Mouse (Mus musculus): ENCODE measurements around the gene Anxa6.

Anxa6 gene

GRCm38 (mm10) chr11:54998284-54998683, 35.0 kb downstream of the Anxa6 start:
- no peak for DNase-seq (ENCODE audit: low read depth, low spot score)

- DNase-seq (ENCODE audit: low read depth, low spot score), result no peak
Observed at GRCm38 (mm10) chr11:54996176-54996575, 37.1 kb downstream of the Anxa6 start.

DNA sequence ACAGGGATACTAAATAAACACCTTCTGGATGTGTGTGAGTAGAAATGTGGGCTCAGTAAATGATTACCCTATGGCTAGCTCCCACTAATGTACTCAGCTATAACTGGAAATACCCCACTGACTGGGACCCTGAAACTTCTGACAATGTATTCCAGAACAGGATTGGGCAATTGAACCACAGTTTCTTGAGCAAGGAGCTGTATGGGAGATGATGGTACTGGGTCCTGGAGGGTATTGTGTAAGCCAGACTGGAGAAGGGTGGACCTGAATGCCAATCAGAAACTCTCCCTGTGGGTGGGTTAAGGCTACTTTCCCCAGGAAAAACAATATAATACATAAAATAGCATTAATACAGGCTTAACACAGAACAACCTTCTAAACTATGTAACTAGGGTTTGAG, 43.3 kb downstream of the Anxa6 start:
- DNase-seq (ENCODE audit: low read depth, low spot score), result no peak

- DNase-seq (ENCODE audit: low read depth, low spot score), result no peak
Observed at GRCm38 (mm10) chr11:54988754-54989349, 44.4 kb downstream of the Anxa6 start.

DNA sequence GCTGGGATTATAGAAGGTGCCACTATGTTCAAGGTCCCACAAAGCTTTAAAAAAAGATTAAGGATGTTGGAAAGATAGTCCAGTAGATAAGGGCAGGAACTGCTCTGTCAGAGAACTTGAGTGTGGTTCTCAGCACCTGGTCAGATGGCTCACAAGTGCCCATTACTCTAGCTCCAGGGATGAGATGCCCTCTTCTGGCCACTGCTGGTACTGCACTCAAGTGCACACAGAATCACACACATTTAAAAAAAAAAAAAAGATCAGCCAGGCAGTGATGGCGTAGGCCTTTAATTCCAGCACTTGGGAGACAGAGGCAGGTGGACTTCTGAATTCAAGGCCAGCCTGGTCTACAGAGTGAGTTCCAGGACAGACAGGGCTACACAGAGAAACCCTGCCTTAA, 45.3 kb downstream of the Anxa6 start:
- DNase-seq (ENCODE audit: low read depth, low spot score), result peak; percentile 24

DNA sequence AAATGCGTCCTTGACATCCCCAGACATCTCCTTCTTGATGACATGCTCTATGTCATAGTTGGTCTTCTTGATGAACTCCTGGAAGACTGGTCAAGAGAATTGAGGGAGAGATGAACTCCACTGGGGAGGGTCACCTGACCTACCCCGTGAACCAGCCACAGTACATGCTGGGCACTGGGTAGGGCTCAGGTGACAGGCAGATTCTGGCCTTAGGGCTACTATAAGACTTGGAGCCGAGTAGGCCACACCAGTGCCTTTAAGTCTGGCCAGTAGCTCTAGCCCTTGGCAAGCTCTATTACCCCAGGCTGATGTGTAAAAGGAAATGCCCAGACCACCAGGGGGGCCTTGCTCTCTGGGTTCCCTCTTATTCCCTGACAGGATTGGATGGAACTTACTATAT, 48.2 kb downstream of the Anxa6 start:
- DNase-seq (ENCODE audit: low read depth, low spot score), result no peak

GRCm38 (mm10) chr11:54984581-54984980, 48.7 kb downstream of the Anxa6 start:
- no peak for DNase-seq (ENCODE audit: low read depth, low spot score)

DNA sequence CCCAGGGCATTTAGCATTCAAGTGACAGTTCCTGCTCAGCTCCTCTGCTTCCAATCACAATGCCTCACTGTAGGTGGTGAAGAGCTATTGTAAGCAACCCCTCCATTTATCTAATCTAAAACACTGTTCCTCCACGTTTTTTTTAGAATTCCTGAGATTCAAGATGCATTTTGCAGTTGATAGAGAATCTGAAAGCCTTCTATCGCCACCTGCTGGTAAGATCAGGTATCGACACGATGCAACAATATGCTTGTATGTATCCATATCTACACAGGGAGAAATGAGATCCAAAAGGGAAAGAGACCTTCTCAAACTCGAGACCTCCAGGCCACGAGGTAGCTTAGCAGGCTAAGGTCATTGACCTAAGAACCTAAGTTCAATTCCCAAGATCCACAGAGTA, 49.2 kb downstream of the Anxa6 start:
- peak; percentile 49 for DNase-seq (ENCODE audit: low read depth, low spot score)

- DNase-seq (ENCODE audit: low read depth, low spot score), result no peak
Observed at GRCm38 (mm10) chr11:54982520-54982919, 50.7 kb downstream of the Anxa6 start.

GRCm38 (mm10) chr11:54981630-54982029, 51.6 kb downstream of the Anxa6 start:
- DNase-seq (ENCODE audit: low read depth, low spot score), result no peak

DNA sequence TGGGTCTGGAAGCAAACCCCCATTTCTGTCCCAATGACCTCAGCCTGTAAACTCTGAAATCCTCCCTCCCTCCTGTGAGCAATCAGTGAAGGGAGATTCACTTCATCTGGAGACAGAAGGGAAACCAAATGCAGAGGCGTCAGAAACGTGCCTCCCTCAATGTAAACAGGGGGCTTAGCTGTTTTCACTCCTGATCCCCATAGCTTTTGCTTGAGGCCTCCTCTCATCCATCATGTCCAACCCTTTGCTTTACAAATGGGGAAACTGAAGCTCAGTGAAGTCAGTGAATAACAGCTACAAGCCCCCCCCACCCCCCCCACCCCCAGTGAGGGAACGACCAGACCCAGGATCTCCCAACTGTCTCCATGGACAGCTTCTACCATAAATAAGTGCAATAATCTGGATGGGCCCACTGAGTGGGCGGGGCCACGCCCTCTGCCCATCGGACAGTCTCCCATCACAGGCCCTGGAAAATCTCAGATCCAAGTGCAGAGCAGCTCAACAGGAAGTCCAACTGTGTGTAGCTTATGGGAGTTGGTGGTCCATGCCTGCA, 55.8 kb downstream of the Anxa6 start:
- no peak for DNase-seq (ENCODE audit: low read depth, low spot score)

DNA sequence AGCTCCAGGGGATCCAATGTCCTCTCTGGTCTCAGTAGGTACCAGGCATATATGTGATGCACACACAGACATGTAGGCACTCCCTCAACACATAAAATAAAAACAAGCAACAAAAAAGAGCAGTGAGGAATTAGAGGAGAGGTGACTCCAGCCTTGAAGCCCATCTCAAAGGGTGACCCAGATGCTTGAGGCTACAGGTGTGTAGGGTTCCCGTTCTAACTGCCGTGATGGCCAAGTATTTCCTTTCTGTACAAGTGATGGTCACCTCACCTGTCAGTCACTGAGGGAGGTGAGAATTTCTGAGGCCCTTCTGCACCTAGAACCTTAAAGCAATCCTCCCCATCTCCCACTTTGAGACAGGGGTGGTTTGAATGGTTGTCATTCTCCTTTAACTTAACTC, 56.9 kb downstream of the Anxa6 start:
- DNase-seq (ENCODE audit: low read depth, low spot score), result no peak

- DNase-seq (ENCODE audit: low read depth, low spot score), result no peak
Observed at GRCm38 (mm10) chr11:54975756-54976155, 57.5 kb downstream of the Anxa6 start.

- DNase-seq (ENCODE audit: low read depth, low spot score), result no peak
Observed at GRCm38 (mm10) chr11:54975340-54975739, 57.9 kb downstream of the Anxa6 start.

DNA sequence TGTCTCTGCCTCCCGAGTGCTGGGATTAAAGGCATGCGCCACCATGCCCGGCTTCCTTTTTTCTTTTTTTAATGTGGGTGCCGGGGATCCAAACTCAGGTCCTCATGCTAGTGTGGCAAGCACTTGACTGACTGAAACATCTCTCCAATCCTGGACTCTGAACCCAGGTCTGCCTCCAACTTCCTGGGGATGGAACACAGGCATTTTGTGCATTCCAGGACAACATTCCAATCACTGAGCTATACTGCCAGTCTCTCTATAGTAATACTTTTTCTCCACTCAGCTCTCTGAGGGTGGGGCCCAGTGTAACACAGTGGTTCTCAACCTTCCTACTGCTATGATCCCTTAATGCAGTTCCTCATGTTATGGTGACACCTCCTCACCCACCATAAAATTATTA, 58.6 kb downstream of the Anxa6 start:
- DNase-seq (ENCODE audit: low read depth, low spot score), result no peak

GRCm38 (mm10) chr11:54973481-54974212, 59.6 kb downstream of the Anxa6 start:
- no peak for DNase-seq (ENCODE audit: low read depth, low spot score)

DNA sequence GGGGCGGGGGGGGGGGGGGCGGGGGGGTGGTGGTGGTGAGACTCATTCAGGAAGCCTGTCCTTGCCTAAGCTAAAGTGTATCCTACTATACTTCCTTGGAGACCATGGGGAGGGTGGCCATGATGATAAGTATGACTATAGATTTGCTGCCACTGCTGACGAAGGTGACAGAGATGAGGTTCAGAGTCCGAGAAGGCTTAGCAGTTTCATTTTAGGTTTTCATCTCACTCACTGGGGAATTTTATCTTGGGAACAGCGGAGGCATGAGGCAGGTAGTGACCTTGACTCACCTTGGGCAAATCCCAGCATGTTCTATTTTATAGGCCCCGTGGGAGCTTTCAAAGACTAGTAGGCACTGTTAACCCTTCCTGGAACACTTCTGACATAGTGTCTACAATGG, 60.5 kb downstream of the Anxa6 start:
- no peak for DNase-seq (ENCODE audit: low read depth, low spot score)

DNA sequence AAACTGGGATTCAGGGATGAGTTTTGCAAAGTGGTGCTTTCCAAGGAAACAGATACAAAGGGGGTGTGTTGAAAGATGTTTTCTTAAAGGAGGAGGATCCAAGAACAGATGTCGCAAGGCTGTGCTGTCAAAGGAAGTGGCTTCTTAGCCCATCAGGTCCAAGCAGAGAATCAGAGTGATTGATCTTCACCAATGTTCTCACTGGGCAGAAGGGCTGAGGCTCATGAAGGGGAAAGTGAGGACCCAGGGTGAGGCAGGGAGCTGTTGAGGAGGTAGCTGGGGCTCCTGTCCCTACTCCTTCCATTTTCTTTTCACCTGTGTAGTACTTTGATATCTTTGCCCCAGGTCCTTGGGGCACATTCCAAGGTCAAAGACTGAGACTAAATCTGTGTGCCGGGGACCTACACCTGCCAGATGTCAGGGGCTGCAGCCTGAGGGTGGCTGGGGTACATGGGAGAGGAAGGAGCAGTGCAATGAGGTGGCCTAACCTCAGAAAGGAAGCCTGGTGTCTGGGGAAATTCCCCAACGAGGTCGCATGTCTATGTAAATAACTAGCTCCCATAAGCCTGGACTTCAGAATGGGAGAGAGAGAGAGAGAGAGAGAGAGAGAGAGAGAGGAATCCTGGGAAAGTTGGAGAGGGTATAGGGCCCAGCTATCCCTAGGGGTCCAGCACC, 61.1 kb downstream of the Anxa6 start:
- no peak for DNase-seq (ENCODE audit: low read depth, low spot score)

DNA sequence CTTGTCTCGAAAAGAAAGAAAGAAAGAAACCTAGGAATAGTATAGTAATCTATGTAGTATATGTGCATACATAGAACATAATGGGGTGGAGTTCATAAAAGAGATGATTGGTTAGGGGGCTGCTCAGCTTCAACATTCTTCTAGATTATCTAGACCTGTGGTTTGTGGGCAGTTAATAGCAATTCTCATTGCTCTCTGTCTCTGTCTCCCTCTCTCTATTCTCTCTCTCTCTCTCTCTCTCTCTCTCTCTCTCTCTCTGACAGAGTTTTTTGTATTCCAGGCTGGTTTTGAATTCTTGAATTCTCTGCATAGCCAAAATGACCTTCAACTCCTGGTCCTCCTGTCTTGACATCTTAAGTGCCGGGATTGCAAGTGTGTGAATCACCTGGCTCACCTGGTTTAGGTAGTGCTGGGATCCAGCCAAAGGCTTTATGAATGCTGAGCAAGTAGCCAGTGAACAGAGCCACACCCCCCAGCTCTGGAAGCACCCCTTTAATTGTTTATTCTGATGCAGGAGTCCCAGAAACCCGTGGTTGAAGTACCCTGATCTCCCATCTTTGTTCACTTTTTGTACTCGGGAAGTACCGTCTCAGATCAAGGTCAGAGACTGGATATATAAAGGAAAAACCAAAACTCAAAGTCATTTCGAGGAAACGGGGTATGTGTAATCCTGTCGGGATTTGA, 61.7 kb downstream of the Anxa6 start:
- no peak for DNase-seq (ENCODE audit: low read depth, low spot score)

DNA sequence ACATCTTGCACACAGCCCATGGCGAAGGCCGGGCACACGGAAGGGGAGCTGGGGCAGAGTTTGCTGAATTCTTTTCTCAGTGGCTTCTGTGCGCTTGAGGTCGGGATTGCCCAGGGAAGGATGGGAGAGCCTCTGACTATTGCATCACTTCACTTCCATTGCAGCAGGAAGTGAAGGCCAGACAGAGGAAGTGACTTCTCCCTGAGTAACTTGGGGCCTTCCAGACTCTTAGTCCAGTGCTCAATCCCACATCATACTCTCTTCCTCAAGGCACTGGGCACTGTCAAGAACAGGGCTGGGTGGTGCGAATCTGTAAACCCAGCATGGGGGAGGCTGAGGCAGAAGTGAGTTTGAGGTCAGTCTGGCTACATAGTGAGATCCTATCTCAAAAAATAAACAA, 68.0 kb downstream of the Anxa6 start:
- DNase-seq (ENCODE audit: low read depth, low spot score), result no peak

DNA sequence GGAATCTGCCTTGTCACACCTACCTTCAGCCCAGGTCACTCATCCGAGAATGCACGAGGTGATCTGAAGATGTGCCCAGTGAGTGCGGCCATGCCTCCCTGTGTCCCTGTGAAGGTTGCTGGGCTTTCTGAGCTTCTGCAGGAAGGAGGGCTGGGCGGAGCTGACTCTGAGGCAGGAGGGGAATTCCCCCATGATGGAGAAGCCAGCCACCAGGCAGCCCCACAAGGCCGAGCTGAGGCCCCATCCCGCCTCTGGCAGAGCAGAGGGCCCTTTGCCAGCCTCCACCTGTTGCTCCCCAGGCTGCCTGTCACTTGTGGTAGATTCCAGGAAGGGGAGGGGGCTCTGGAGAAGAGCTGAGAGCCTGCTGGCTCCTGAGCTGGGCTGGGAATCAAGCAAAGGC, 70.4 kb downstream of the Anxa6 start, which contains the start of gene Tnip1:
TSS of gene Tnip1 (minus strand) at position 108 of the 400 bp plus-strand sequence.
- no peak for DNase-seq (ENCODE audit: low read depth, low spot score)

GRCm38 (mm10) chr11:54961921-54962320, 71.3 kb downstream of the Anxa6 start:
- no peak for DNase-seq (ENCODE audit: low read depth, low spot score)

Data from c-Kit-negative CD71-positive TER-119-positive erythroid progenitor cells, embryonic 14.5 days (primary cell).